Mouse (Mus musculus): ENCODE results near the gene Utp14b. TPM values are rescaled to one million over a fixed set of nuclear protein-coding genes. Genes with fewer than 3 reads are reported as not detected.

The Utp14b gene
- total RNA-seq, 4 experiments from 2014 or later = 0.80 to 2.5 (median 0.91) TPM

- no peak for DNase-seq (ENCODE audit: low spot score in 2 of 2)
Measured at GRCm38 (mm10) chr1:78684128-78684527, 26.3 kb downstream of the Utp14b start.

GRCm38 (mm10) chr1:78686872-78687271 lies 29.0 kb downstream of the Utp14b start:
- DNase-seq (ENCODE audit: low spot score in 2 of 2) = no peak

- DNase-seq (ENCODE audit: low spot score in 2 of 2) = no peak
Measured at GRCm38 (mm10) chr1:78688149-78688548, 30.3 kb downstream of the Utp14b start.

DNA sequence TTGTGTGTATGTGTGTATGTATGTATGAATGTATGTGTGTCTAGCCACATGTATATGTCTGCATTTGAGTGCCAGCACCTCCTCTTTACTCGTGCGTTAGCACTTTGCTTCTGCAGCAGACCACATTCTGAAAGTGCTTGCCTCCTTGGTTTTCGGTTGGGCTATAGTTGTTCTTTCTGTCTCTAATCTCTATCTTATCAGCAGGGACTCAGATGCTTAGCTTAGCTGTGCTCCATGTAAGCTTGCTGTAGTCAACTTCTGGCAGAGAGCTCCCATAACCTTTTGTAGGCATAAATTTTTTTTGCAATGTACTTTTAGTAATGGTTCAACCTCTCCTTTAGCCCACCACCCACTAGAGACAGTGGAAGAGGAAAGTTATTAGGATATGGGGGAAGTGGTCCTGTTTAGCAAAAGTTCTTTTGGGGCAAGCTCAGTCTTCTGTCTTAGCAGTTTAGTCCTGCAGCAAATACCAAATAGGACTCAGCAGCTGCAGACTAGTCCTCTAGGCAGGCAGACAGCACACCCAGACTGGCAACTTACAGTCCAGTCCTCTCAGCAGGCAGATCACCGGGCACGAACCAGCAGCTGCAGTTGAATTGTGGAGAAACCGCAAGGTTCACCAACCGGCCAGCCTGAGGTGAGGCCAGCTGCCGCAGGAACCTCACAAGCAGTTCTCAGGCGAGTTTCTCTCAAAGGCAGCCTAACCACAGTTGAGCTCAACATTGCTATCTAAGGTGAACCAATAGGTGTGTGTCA lies 36.8 kb downstream of the Utp14b start:
- no peak for DNase-seq (ENCODE audit: low spot score in 2 of 2)

DNA sequence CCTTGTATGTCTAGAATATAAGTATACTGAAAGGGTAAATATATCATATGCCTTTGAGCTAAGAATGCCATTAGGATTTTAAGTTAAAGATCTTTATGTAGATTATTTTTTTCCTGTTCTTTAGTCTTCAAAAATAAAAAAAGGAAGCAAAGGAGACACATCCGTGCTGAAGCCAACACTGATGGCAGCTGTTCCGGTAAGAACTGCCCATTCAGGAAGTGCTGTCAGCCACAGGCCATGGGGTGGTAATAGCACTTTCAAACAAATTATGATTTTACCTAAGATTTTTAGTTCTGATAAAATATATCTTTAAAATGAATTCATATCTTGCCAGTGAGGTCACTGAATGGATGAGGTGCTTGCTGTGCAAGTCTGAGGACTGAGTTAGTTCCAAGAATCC lies 38.5 kb downstream of the Utp14b start:
- DNase-seq (ENCODE audit: low spot score in 2 of 2) = no peak

- DNase-seq (ENCODE audit: low spot score in 2 of 2) = no peak
Measured at GRCm38 (mm10) chr1:78696903-78697302, 39.1 kb downstream of the Utp14b start.

DNA sequence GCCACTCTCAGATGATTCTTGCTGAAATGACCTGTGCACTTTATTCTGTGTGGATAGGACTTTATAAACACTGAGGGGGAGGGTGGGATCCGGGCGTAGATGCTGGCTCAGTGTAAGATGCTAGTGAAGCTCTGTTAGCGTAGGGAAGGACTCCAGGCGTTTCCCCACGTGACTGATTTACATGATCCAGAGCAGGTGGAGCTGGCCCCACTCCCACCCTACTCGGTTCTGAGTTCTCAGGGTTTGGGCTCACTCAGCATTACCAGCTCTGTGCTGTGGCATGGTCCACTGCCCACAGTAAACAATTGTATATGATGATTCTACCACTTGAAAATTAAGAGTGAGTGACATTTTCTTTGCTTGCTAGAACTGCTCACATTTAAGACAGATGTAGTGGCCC lies 40.3 kb downstream of the Utp14b start:
- DNase-seq (ENCODE audit: low spot score in 2 of 2) = no peak

DNA sequence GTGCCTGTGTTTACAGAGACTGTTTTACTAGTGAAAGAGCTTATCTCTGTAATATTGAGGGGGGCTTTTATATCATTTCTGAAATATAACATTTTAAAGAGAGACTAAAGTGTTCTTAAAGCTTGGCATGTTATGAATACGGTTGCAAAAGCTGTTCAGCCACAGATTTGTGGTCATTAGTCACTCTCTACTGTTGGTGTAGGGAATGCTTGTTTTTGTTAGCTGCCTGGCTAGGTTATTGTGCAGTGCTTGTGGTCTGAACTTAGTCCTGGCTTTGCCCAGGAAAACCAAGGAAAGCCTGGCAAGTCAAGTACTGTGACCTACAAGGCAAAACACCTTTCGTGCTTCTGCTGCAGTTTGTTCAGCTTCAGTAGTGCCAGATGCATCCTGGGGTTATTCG lies 43.9 kb downstream of the Utp14b start:
- DNase-seq (ENCODE audit: low spot score in 2 of 2) = no peak

DNA sequence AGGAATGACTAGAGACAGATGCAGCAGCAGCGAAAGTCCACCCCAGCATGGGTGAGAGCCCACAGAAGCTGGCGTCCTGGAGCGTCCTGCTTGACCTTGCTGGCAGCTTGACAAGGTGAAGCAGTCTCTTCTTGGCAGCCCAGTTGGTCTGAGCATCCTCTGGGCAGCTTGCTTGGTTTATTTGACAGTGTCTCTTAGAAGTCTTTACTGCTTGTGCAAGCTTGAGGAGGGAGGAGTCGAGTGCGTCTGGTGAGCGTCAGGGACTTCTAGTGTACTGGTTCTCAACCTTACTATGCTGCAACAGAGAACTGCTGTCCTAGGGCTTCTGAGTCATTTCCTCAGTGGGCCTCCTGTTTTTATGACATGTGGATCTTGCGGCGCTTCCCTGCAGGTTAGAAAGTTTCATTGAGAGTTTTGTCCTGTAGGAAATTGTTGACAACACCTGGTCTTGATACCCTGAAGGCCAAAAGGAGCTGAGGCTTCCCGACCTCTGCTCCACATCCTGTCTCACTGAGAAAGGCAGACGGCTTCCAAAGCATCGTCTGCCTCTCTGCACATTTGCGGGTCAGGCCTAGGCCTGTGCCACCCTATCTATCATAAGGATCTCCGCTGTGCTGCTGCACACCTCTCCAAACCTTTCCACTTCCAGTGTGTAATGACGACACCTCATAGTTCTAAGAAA lies 44.6 kb downstream of the Utp14b start:
- no peak for DNase-seq (ENCODE audit: low spot score in 2 of 2)

- DNase-seq (ENCODE audit: low spot score in 2 of 2) = no peak
Measured at GRCm38 (mm10) chr1:78702964-78703285, 45.1 kb downstream of the Utp14b start.

DNA sequence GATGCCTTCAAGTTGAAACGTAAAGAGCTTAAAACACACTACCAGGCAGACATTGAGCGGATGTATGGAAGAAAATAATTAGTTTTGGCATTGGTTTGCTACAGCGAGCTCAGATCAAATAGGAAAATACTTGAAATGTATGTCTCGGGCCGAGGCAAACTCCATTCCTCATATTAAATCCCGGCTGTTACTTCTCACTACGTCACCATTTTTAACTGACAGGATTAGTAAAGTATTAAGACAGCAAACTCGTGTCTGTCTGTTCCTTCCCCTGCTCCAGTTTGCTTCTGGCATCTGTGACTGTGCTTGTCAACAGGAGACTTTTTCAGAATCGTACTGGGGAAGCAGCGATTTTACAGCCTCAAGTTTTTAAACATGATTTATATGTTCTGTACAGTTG lies 48.5 kb downstream of the Utp14b start:
- no peak for DNase-seq (ENCODE audit: low spot score in 2 of 2)

DNA sequence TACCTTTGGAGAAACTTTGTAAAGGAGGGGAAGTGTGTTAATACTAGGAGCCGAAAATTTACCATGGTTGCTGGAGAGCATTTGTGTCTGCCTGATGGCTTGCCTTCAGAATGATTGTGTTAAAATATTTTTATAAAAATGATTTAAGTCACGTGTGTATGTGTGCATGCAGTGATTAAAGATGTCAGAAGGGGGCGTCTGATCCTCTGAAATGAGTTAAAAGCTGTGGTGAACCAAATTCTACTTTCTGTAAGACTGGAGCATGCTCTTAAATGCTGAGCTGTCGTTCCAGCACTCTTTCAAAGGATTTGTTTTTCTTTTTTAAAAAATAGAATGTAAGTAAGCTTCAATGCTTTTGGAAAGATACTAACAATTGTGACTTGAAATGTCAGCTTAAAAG lies 49.4 kb downstream of the Utp14b start:
- no peak for DNase-seq (ENCODE audit: low spot score in 2 of 2)

DNA sequence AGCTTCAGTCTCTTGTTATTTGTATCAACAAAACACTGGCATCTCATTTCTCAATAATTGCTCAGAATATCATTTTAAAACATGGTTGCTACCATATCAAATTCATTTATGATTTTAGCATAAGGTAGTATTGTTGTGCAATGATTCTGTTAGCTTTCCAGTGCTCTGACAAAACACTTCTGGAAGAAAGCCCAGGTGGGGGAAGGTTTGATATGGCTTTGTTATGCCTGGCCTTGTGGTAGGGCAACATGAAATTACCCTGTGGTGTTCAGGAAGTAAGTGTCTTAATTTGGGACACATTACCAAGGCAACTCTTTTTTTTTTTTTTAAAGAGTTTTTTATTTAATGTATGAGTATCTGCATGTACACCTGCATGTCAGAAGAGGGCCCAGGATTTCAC lies 52.2 kb downstream of the Utp14b start:
- DNase-seq (ENCODE audit: low spot score in 2 of 2) = no peak

DNA sequence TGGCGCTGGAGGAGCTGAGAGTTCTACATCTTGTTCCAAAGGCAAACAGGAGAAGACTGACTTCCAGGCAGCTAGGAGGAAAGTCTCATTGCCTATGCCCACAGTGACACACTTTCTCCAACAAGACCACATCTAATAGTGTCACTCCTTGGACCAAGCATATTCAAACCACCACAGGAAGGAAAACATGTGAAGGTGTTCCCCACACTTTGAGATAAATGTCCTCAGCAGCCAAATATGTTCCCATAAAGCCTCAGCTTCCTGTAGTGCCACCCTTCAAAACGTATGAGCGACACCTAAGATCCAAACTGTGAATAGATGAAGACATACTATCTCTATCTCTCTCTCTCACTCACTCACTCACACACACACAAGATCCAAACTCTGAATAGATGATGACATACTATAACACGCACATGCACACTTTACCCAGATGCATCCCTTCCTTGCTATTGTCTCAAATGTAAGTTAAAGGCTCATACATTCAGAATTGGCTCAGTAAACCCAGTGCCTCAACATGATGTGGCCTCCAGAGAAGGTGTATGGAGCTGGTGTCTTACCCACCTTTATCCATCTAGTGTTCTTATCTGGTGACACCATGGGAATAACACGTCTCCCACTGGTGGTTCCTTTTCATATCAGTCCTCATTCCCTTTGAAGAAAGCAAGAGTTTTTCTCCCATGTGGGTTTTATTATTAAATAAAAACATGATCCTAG lies 52.9 kb downstream of the Utp14b start:
- no peak for DNase-seq (ENCODE audit: low spot score in 2 of 2)

Other genes with a start within 250 kb of the Utp14b start
- gene Farsb, start 169.1 kb upstream of the Utp14b start, total RNA-seq (2022) = 10 to 100 TPM; 57.1 to 63.6 (median 58.9) TPM
- under 1 TPM in 1 of 4 experiments, not detected in 3; 0.67 TPM for gene Mogat1, start 147.0 kb upstream of the Utp14b start, total RNA-seq (2022)
- gene BC035947, start 145.9 kb upstream of the Utp14b start, total RNA-seq (2022) = under 1 TPM in 1 of 4 experiments, not detected in 3; 0.09 TPM
- 10 to 100 TPM in 2 of 4 experiments, 1 to 10 TPM in 2; 6.1 to 23.4 (median 9.1) TPM for gene Acsl3, start 213 bp upstream of the Utp14b start, total RNA-seq (2022)
- gene Kcne4, start 158.7 kb downstream of the Utp14b start, total RNA-seq (2022) = under 1 TPM; 0.46 to 0.91 (median 0.71) TPM

Measured in gastrocnemius, adult 8-10 months (tissue).